Mouse (Mus musculus): ENCODE measurements around the gene Lysmd3. TPM values are rescaled to one million over a fixed set of nuclear protein-coding genes. Genes with fewer than 3 reads are reported as not detected.

The Lysmd3 gene
- 14.0 TPM for polyA plus RNA-seq (2014; fragmentation: Illumina TruSeq; extraction: RNeasy Lipid Tissue Mini Kit (QIAGEN cat#74804); ENCODE audit: low read depth, low replicate concordance)

GRCm38 (mm10) chr13:81657351-81658052 lies at the start of gene Lysmd3:
Gene Lysmd3, plus strand, starts transcription at chr13:81657663.

GRCm38 (mm10) chr13:81632720-81633415 lies 24.6 kb upstream of the Lysmd3 start, which contains the start of gene Adgrv1:
Gene Adgrv1, minus strand, starts transcription at chr13:81633154.

GRCm38 (mm10) chr13:81710775-81711545 lies 53.5 kb downstream of the Lysmd3 start, which contains the start of the genes Polr3g and Mblac2:
Gene Polr3g, minus strand, starts transcription at chr13:81711013.
Gene Mblac2, plus strand, starts transcription at chr13:81711341.

Other genes with a start within 250 kb of the Lysmd3 start
- 0.42 TPM for gene Adgrv1, start 24.5 kb upstream of the Lysmd3 start, polyA plus RNA-seq (2014; fragmentation: Illumina TruSeq; extraction: RNeasy Lipid Tissue Mini Kit (QIAGEN cat#74804); ENCODE audit: low read depth, low replicate concordance)
- 6.2 TPM for gene Polr3g, start 53.4 kb downstream of the Lysmd3 start, polyA plus RNA-seq (2014; fragmentation: Illumina TruSeq; extraction: RNeasy Lipid Tissue Mini Kit (QIAGEN cat#74804); ENCODE audit: low read depth, low replicate concordance)
- 5.4 TPM for gene Mblac2, start 53.7 kb downstream of the Lysmd3 start, polyA plus RNA-seq (2014; fragmentation: Illumina TruSeq; extraction: RNeasy Lipid Tissue Mini Kit (QIAGEN cat#74804); ENCODE audit: low read depth, low replicate concordance)
- 73.7 TPM for gene Cetn3, start 125.4 kb downstream of the Lysmd3 start, polyA plus RNA-seq (2014; fragmentation: Illumina TruSeq; extraction: RNeasy Lipid Tissue Mini Kit (QIAGEN cat#74804); ENCODE audit: low read depth, low replicate concordance)

Data from heart, adult 10 weeks (tissue).